13 mouse cellular contexts compared by ENCODE assay signal in genomic region chr10:70057064-70057463, GRCm38 (mm10). TPM values are rescaled to one million over a fixed set of nuclear protein-coding genes. Genes with fewer than 3 reads are reported as not detected.
DNase-seq lines count a peak whose midpoint lies in the region; ATAC-seq and TF ChIP-seq lines count a peak whose summit lies in the region.
"Had no signal": no experiment of that assay in that cellular context is flagged by ENCODE, and none has a peak within 500 bp of the region (broad histone marks: within the 10 kb centered on the region; RNA-seq: fewer than 3 reads in every experiment).

No protein-coding gene starts in this region.

- peaks cover 14% of the 10 kb centered on the region for H3K4me1 ChIP-seq in kidney, embryonic 15.5 days
- H3K4me1 ChIP-seq in embryonic fibroblast, embryonic 13.5 days (ENCODE audit: control insufficient read depth, insufficient read depth, low read length): peaks cover 6% of the 10 kb centered on the region
- H3K4me1 ChIP-seq in forebrain, postnatal 0 days (ENCODE audit: insufficient read depth): no peaks in the 10 kb centered on the region
- H3K4me1 ChIP-seq: liver, embryonic 13.5 days; neural tube, embryonic 12.5 days had no signal

- intact Hi-C loops in heart, postnatal 14 days (cut with DNase I): no loop called here

- no peak for ATAC-seq in kidney, embryonic 15.5 days (replicated peaks; ENCODE audit: low FRiP score)
- no peak for ATAC-seq in forebrain, postnatal 0 days
- no peak for ATAC-seq in megakaryocyte, adult 5-6 weeks (ENCODE audit: poor library complexity, severe bottlenecking)
- ATAC-seq: forebrain, embryonic 13.5 days; hindbrain, postnatal 0 days had no signal

- no peak overlapping the region for H3K4me3 ChIP-seq in kidney, embryonic 15.5 days (replicated peaks)
- no peak overlapping the region for H3K4me3 ChIP-seq in embryonic fibroblast, embryonic 13.5 days (ENCODE audit: insufficient read depth, low read length)
- H3K4me3 ChIP-seq in forebrain, postnatal 0 days (ENCODE audit: low read depth, low read length): no peak overlapping the region
- H3K4me3 ChIP-seq: forebrain, embryonic 13.5 days; liver, embryonic 13.5 days; neural tube, embryonic 12.5 days had no signal

- H3K27me3 ChIP-seq in kidney, embryonic 15.5 days: no peaks in the 10 kb centered on the region
- H3K27me3 ChIP-seq in forebrain, postnatal 0 days (ENCODE audit: insufficient read depth, low read length): no peaks in the 10 kb centered on the region
- H3K27me3 ChIP-seq: forebrain, embryonic 13.5 days; liver, embryonic 13.5 days; neural tube, embryonic 12.5 days had no signal

- TF ChIP-seq POLR2A in embryonic fibroblast, embryonic 13.5 days (IDR thresholded peaks at IDR 0.05; ENCODE audit: low read depth, low read length): no peak

- H3K9ac ChIP-seq in kidney, embryonic 15.5 days: no peak overlapping the region
- H3K9ac ChIP-seq in forebrain, postnatal 0 days: no peak overlapping the region
- H3K9ac ChIP-seq: forebrain, embryonic 13.5 days; liver, embryonic 13.5 days; neural tube, embryonic 12.5 days had no signal

- peak; percentile 63 for DNase-seq in kidney, postnatal 10 days
- DNase-seq in heart, postnatal 14 days: peak; percentile 33 to 41
- peak; percentile 91 for DNase-seq in skeletal muscle tissue, adult 2 months (ENCODE audit: low read depth, low spot score)
- DNase-seq in forebrain, postnatal 0 days: no peak
- DNase-seq in layer of hippocampus, postnatal 25 days (ENCODE audit: extremely low spot score in 1 of 2, low spot score in 1 of 2): no peak
- DNase-seq: liver, embryonic 13.5 days had no signal

- TF ChIP-seq CTCF in embryonic fibroblast, embryonic 13.5 days (IDR thresholded peaks at IDR 0.05; ENCODE audit: borderline replicate concordance, insufficient read depth, low read length): no peak
- TF ChIP-seq CTCF in forebrain, postnatal 0 days (IDR thresholded peaks at IDR 0.05; ENCODE audit: low read depth): no peak

- no peaks in the 10 kb centered on the region for H3K36me3 ChIP-seq in kidney, embryonic 15.5 days
- no peaks in the 10 kb centered on the region for H3K36me3 ChIP-seq in forebrain, postnatal 0 days (ENCODE audit: insufficient read depth)
- H3K36me3 ChIP-seq: G1E; liver, embryonic 13.5 days; neural tube, embryonic 12.5 days had no signal

- no peak overlapping the region for H3K4me2 ChIP-seq in kidney, embryonic 15.5 days
- no peak overlapping the region for H3K4me2 ChIP-seq in forebrain, postnatal 0 days (ENCODE audit: low read depth)
- H3K4me2 ChIP-seq: forebrain, embryonic 13.5 days; liver, embryonic 13.5 days; neural tube, embryonic 12.5 days had no signal

- WGBS in kidney, embryonic 15.5 days: 57% methylated on average over 3 of the region's 3 CpGs
- WGBS in forebrain, postnatal 0 days: 65% methylated on average over 3 of the region's 3 CpGs

- H3K9me3 ChIP-seq in kidney, embryonic 15.5 days (replicated peaks): peaks cover 5% of the 10 kb centered on the region; the same call in 1 of the 2 replicates
- no peaks in the 10 kb centered on the region for H3K9me3 ChIP-seq in forebrain, postnatal 0 days (ENCODE audit: low read length)

- no peak overlapping the region for H3K27ac ChIP-seq in kidney, embryonic 15.5 days
- H3K27ac ChIP-seq in embryonic fibroblast, embryonic 13.5 days (ENCODE audit: insufficient read depth, low read length): peak overlapping the region; percentile 66
- no peak overlapping the region for H3K27ac ChIP-seq in forebrain, postnatal 0 days (ENCODE audit: low read depth, low read length)
- H3K27ac ChIP-seq: forebrain, embryonic 13.5 days; hindbrain, postnatal 0 days; liver, embryonic 13.5 days; neural tube, embryonic 12.5 days had no signal

RNA-seq across cellular contexts. Expression of gene Ccdc6, which starts 39.9 kb away (rescaled TPM):
- 22.5 and 22.9 TPM in 2 replicates for polyA plus RNA-seq in kidney, embryonic 15.5 days (2015; fragmentation: Nextera tagmentation; extraction: Ambion mirVana)
- polyA plus RNA-seq in embryonic fibroblast, embryonic 13.5 days (2011; ENCODE audit: insufficient read length, low read depth, missing spikeins): 68.8 and 74.6 TPM in 2 replicates
- 10 to 100 TPM; 31.0 to 31.4 TPM for total RNA-seq in heart, postnatal 14 days (2021)
- 24.4 and 34.2 TPM in 2 replicates for total RNA-seq in forebrain, postnatal 0 days (2014; rRNA removed)
- polyA plus RNA-seq in forebrain, postnatal 0 days (2015; fragmentation: Nextera tagmentation; extraction: Ambion mirVana): 16.1 and 20.8 TPM in 2 replicates
- total RNA-seq in layer of hippocampus, postnatal 25 days (2021): 10 to 100 TPM; 56.9 to 62.9 TPM
- 11.9 and 15.7 TPM in 2 replicates for total RNA-seq in megakaryocyte, adult 5-6 weeks (2015)
- 10.3 and 13.2 TPM in 2 replicates for total RNA-seq in megakaryocyte, adult 5-6 weeks (2017)

Comparison
In these comparisons a context has a peak if more than half of its experiments do, and no peak if none do; other contexts are left out.
1. DNase-seq: peak in kidney, postnatal 10 days (single experiment), heart, postnatal 14 days (2 of 2) and skeletal muscle tissue, adult 2 months (single experiment); none in forebrain, postnatal 0 days (single experiment) and layer of hippocampus, postnatal 25 days (0 of 2).